Mouse (Mus musculus) B cell, adult 67 days (primary cell): ENCODE data around the gene Mief2. TPM values are rescaled to one million over a fixed set of nuclear protein-coding genes. Genes with fewer than 3 reads are reported as not detected.

Experiments
- total RNA-seq, 2 experiments: library from RNA; stranded (reverse); gene quantifications; 4 replicates each; pipeline ENCODE4 v1.2.4; 2023

The Mief2 gene
- 1 to 10 TPM; 7.4 to 9.9 TPM for total RNA-seq

GRCm38 (mm10) chr11:60728260-60728761 is at the start of gene Mief2:
Gene Mief2 (plus strand): TSS chr11:60728398.

GRCm38 (mm10) chr11:60699524-60700075 is 28.6 kb upstream of the Mief2 start, which contains the start of gene Llgl1:
Gene Llgl1 (plus strand): TSS chr11:60699723.

GRCm38 (mm10) chr11:60726601-60727391 is 1.4 kb upstream of the Mief2 start, which contains the start of gene Flii:
Gene Flii (minus strand): TSS chr11:60727263.

GRCm38 (mm10) chr11:60776829-60777740 is 48.9 kb downstream of the Mief2 start, which contains the start of the genes Top3a and Smcr8:
Gene Top3a (minus strand): TSS chr11:60777365.
Gene Smcr8 (plus strand): TSS chr11:60777524.

Other genes starting within 250 kb of the Mief2 start
- 10 to 100 TPM; 66.8 to 76.7 TPM for gene Alkbh5, start 192.0 kb upstream of the Mief2 start, total RNA-seq
- gene Llgl1, start 28.7 kb upstream of the Mief2 start, total RNA-seq = 10 to 100 TPM; 32.8 to 38.4 TPM
- 100 to 1,000 TPM; 220 to 235 TPM for gene Flii, start 1.1 kb upstream of the Mief2 start, total RNA-seq
- gene Top3a, start 49.0 kb downstream of the Mief2 start, total RNA-seq = 10 to 100 TPM; 24.8 to 32.8 TPM
- 10 to 100 TPM; 94.3 to 96.8 TPM for gene Smcr8, start 49.1 kb downstream of the Mief2 start, total RNA-seq
- 1 to 10 TPM; 5.1 to 9.1 TPM for gene Shmt1, start 83.3 kb downstream of the Mief2 start, total RNA-seq
- gene Dhrs7b, start 102.2 kb downstream of the Mief2 start, total RNA-seq = 10 to 100 TPM; 13.4 to 17.6 TPM
- 10 to 100 TPM; 22.7 to 23.6 TPM for gene Tmem11, start 150.9 kb downstream of the Mief2 start, total RNA-seq
- 10 to 100 TPM; 22.6 to 25.7 TPM for gene Natd1, start 186.4 kb downstream of the Mief2 start, total RNA-seq
- 10 to 100 TPM; 32.4 to 38.2 TPM for gene Map2k3, start 203.6 kb downstream of the Mief2 start, total RNA-seq